Mouse (Mus musculus) spleen, adult 2 months (tissue): ENCODE results near the gene Rbp7.

Source experiments
- CTCF ChIP-seq: fragments of 200-500 bp; IDR thresholded peaks from 2 replicates; pipeline ENCODE4 v1.5.1; 2011; ENCODE audit warnings: mild to moderate bottlenecking, inconsistent platforms; ENCODE audit not compliant: insufficient read depth, insufficient read length, insufficient replicate concordance; ENCODE audit errors: extremely low read depth
- POLR2A ChIP-seq: fragments of 200-500 bp; IDR thresholded peaks from 2 replicates; pipeline ENCODE4 v1.6.1; 2011; ENCODE audit warnings: low read depth, low read length, inconsistent platforms

GRCm38 (mm10) chr4:149444964-149445701 is 9.6 kb downstream of the Rbp7 start:
- TF ChIP-seq CTCF (peak; percentile 84), POLR2A (no peak)
